In the genomic region with DNA sequence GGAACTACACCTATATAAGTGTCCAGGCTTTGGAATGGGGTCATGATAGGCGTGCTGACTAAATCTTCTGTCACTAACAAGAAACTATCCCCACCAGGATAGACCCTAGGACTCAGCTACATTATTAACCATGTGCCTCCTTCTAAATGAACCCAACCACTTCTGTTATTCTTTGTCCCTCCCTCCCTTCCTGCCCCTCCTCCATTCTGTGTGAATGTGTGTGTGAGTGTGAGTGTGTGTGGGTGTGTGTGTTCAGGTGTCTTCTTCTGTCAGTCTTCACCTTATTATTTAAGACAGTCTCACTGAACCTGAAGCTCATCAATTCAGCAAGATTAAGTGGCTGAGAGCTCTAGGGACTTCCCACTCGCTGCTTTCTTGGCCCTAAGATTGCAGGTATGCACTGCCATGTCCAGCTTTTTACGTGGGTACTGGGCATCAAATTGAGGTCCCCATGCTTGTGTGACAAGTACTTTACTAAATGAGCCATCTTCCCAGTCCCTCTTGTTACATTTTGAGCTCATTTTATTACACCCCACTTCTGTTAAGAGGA, we compare ENCODE assay signal across 9 mouse cellular contexts. TPM values are rescaled to one million over a fixed set of nuclear protein-coding genes. Genes with fewer than 3 reads are reported as not detected.
DNase-seq lines count a peak whose midpoint lies in the region; ATAC-seq and TF ChIP-seq lines count a peak whose summit lies in the region.
"Had no signal": no experiment of that assay in that cellular context is flagged by ENCODE, and none has a peak within 500 bp of the region (broad histone marks: within the 10 kb centered on the region; RNA-seq: fewer than 3 reads in every experiment).

No protein-coding gene starts in this region.

- 0 out of 2 replicates have a peak, but pooled peaks cover 3% of the 10 kb centered on the region for H3K27me3 ChIP-seq in heart, embryonic 11.5 days (ENCODE audit: control insufficient read depth, insufficient read depth, low read length)
- no peaks in the 10 kb centered on the region for H3K27me3 ChIP-seq in spleen, adult 2 months (ENCODE audit: control insufficient read depth, insufficient read depth, low read length)
- H3K27me3 ChIP-seq in hindbrain, embryonic 15.5 days: no peaks in the 10 kb centered on the region
- H3K27me3 ChIP-seq in neural tube, embryonic 14.5 days (ENCODE audit: control insufficient read depth, insufficient read depth, low read length): no peaks in the 10 kb centered on the region

- WGBS in heart, embryonic 11.5 days (ENCODE audit: insufficient replicate concordance): 82% methylated on average over 3 of the region's 3 CpGs
- WGBS in spleen, adult 2 months: 37% methylated on average over 3 of the region's 3 CpGs
- WGBS in hindbrain, embryonic 15.5 days: 57% methylated on average over 3 of the region's 3 CpGs
- 63% methylated on average over 3 of the region's 3 CpGs for WGBS in neural tube, embryonic 14.5 days

- no peak for DNase-seq in heart, postnatal 4 days
- peak in 1 of 2 experiments; percentile 33 for DNase-seq in spleen, adult 2 months (ENCODE audit: low read depth in 1 of 2, low spot score in 2 of 2)
- no peak for DNase-seq in spleen, postnatal 14 days (ENCODE audit: low spot score in 2 of 2)
- no peak for DNase-seq in kidney, adult 18-20 months
- DNase-seq in cerebellum, adult 11 months: no peak
- DNase-seq: gastrocnemius, postnatal 14 days had no signal

- H3K9ac ChIP-seq in heart, embryonic 11.5 days (ENCODE audit: low read depth, low read length): no peak overlapping the region
- peak overlapping the region; percentile 11; the same call in 1 of the 2 replicates for H3K9ac ChIP-seq in hindbrain, embryonic 15.5 days
- no peak overlapping the region for H3K9ac ChIP-seq in neural tube, embryonic 14.5 days (replicated peaks; ENCODE audit: low read depth, low read length)

- H3K27ac ChIP-seq in heart, embryonic 11.5 days (ENCODE audit: low read depth, low read length): peak overlapping the region; percentile 32; the same call in 1 of the 2 replicates
- H3K27ac ChIP-seq in spleen, adult 2 months (ENCODE audit: insufficient read depth, low read length): peak overlapping the region; percentile 96
- peak overlapping the region; percentile 92 for H3K27ac ChIP-seq in hindbrain, embryonic 15.5 days (replicated peaks)
- H3K27ac ChIP-seq in neural tube, embryonic 14.5 days (ENCODE audit: low read depth, low read length): no peak overlapping the region

- ATAC-seq in heart, embryonic 11.5 days (replicated peaks; ENCODE audit: insufficient number of reproducible peaks, low FRiP score, low TSS enrichment): no peak
- no peak for ATAC-seq in hindbrain, embryonic 15.5 days (ENCODE audit: low FRiP score, low read depth)
- ATAC-seq in neural tube, embryonic 14.5 days (ENCODE audit: low read depth): no peak

- no peak overlapping the region for H3K4me3 ChIP-seq in heart, embryonic 11.5 days (ENCODE audit: low read depth, low read length)
- H3K4me3 ChIP-seq in spleen, adult 2 months (ENCODE audit: extremely low read depth, insufficient read depth, insufficient read length): no peak overlapping the region
- H3K4me3 ChIP-seq in hindbrain, embryonic 15.5 days: peak overlapping the region; percentile 72
- H3K4me3 ChIP-seq in neural tube, embryonic 14.5 days (ENCODE audit: low read depth, low read length): peak overlapping the region; percentile 72

- H3K4me2 ChIP-seq in heart, embryonic 11.5 days: no peak overlapping the region
- peak overlapping the region; percentile 76 for H3K4me2 ChIP-seq in hindbrain, embryonic 15.5 days
- H3K4me2 ChIP-seq in neural tube, embryonic 14.5 days (ENCODE audit: low read depth, low read length): peak overlapping the region; percentile 86

- H3K36me3 ChIP-seq in heart, embryonic 11.5 days (ENCODE audit: control insufficient read depth, insufficient read depth, low read length): no peaks in the 10 kb centered on the region
- H3K36me3 ChIP-seq in spleen, adult 2 months (ENCODE audit: control insufficient read depth, insufficient read depth, low read length): peaks cover 7% of the 10 kb centered on the region; the same call in 1 of the 2 replicates
- no peaks in the 10 kb centered on the region for H3K36me3 ChIP-seq in hindbrain, embryonic 15.5 days
- no peaks in the 10 kb centered on the region for H3K36me3 ChIP-seq in neural tube, embryonic 14.5 days (ENCODE audit: control insufficient read depth, insufficient read depth, low read length)

- no peaks in the 10 kb centered on the region for H3K9me3 ChIP-seq in heart, embryonic 11.5 days (replicated peaks; ENCODE audit: control insufficient read depth, low read length)
- no peaks in the 10 kb centered on the region for H3K9me3 ChIP-seq in hindbrain, embryonic 15.5 days
- H3K9me3 ChIP-seq in neural tube, embryonic 14.5 days (ENCODE audit: control insufficient read depth, low read length): no peaks in the 10 kb centered on the region

- no peak for TF ChIP-seq CTCF in spleen, adult 2 months (IDR thresholded peaks at IDR 0.05; ENCODE audit: extremely low read depth, insufficient read depth, insufficient read length, insufficient replicate concordance)

- no peak; the same call in 1 of the 2 replicates for TF ChIP-seq POLR2A in spleen, adult 2 months (IDR thresholded peaks at IDR 0.05; ENCODE audit: low read depth, low read length)

- peaks cover 36% of the 10 kb centered on the region for H3K4me1 ChIP-seq in heart, embryonic 11.5 days (ENCODE audit: control insufficient read depth, insufficient read depth, low read length)
- H3K4me1 ChIP-seq in spleen, adult 2 months (ENCODE audit: control insufficient read depth, insufficient read depth, insufficient read length): peaks cover 30% of the 10 kb centered on the region
- H3K4me1 ChIP-seq in hindbrain, embryonic 15.5 days (replicated peaks): peaks cover 38% of the 10 kb centered on the region
- peaks cover 13% of the 10 kb centered on the region; the same call in 1 of the 2 replicates for H3K4me1 ChIP-seq in neural tube, embryonic 14.5 days (ENCODE audit: control insufficient read depth, insufficient read depth, low read length)

RNA-seq across cellular contexts. Expression of a gene that starts 58.9 kb away (rescaled TPM):
- 5.8 and 6.5 TPM in 2 replicates for polyA plus RNA-seq in heart, embryonic 11.5 days (2014; fragmentation: Nextera tagmentation; extraction: Ambion mirVana)
- total RNA-seq in heart, postnatal 4 days (2021): 10 to 100 TPM; 25.4 to 27.5 TPM
- polyA plus RNA-seq in spleen, adult 2 months (2012; rRNA removed): 46.4 and 54.7 TPM in 2 replicates
- 21.2 and 26.0 TPM in 2 replicates for polyA plus RNA-seq in hindbrain, embryonic 15.5 days (2015; fragmentation: Nextera tagmentation; extraction: Ambion mirVana)
- 28.1 and 28.6 TPM in 2 replicates for polyA plus RNA-seq in neural tube, embryonic 14.5 days (2014; fragmentation: Nextera tagmentation; extraction: Ambion mirVana)

Comparison
In these comparisons a context has a peak if more than half of its experiments do, and no peak if none do; other contexts are left out.
1. H3K4me3 ChIP-seq: peak in hindbrain, embryonic 15.5 days (single experiment) and neural tube, embryonic 14.5 days (single experiment); none in heart, embryonic 11.5 days (single experiment) and spleen, adult 2 months (single experiment).